Mouse (Mus musculus) limb, embryonic 10.5 days (tissue): ENCODE measurements at regions not wholly inside any gene's neighbourhood (a gene's known extent, or its start where the extent isn't known, plus 50 kb on each side); places are given as distances from the start of the nearest gene placed in this dataset.

Experiments used
- DNase-seq: peaks from one replicate; pipeline ENCODE4 v3.0.0-alpha.2; 2017; ENCODE audit warnings: low spot score
- H3K27ac ChIP-seq: fragments of 300-500 bp; sonication (generic); 2 replicates; pipeline ENCODE4 v1.5.1; 2016; ENCODE audit warnings: mild to moderate bottlenecking
- H3K27me3 ChIP-seq: fragments of 300-500 bp; sonication (generic); 2 replicates; pipeline ENCODE4 v1.6.1; 2016; ENCODE audit warnings: low read depth, mild to moderate bottlenecking; ENCODE audit not compliant: poor library complexity, severe bottlenecking
- H3K36me3 ChIP-seq: fragments of 300-500 bp; sonication (generic); 2 replicates; pipeline ENCODE4 v1.6.1; 2016; ENCODE audit warnings: mild to moderate bottlenecking, moderate library complexity
- H3K4me1 ChIP-seq: fragments of 300-500 bp; sonication (generic); 2 replicates; pipeline ENCODE4 v1.6.1; 2016
- H3K4me3 ChIP-seq: fragments of 300-500 bp; sonication (generic); 2 replicates; pipeline ENCODE4 v1.5.1; 2016; ENCODE audit warnings: mild to moderate bottlenecking, moderate library complexity
- H3K9me3 ChIP-seq: fragments of 300-500 bp; sonication (generic); replicated peaks from 2 replicates; pipeline ENCODE4 v1.6.1; 2016; ENCODE audit warnings: mild to moderate bottlenecking
- WGBS: fragments of 180-500 bp; shearing (Covaris S2); methylation state at CpG from one replicate; pipeline ENCODE4 v1.1.7; 2016; 5-methylcytosine and 5-hydroxymethylcytosine counted together

GRCm38 (mm10) chr14:106022806-106023205 lies 83.2 kb upstream of the Trim52 start:
- no peaks in the 10 kb centered on the region for H3K9me3 ChIP-seq
- DNase-seq = no peak
- H3K27me3 ChIP-seq = no peaks in the 10 kb centered on the region
- no peaks in the 10 kb centered on the region for H3K36me3 ChIP-seq
- no peak overlapping the region for H3K4me3 ChIP-seq
- WGBS = 90% methylated on average over 7 of the region's 7 CpGs
- H3K4me1 ChIP-seq = 0 out of 2 replicates have a peak, but pooled peaks cover 9% of the 10 kb centered on the region
- no peak overlapping the region for H3K27ac ChIP-seq

GRCm38 (mm10) chr14:106026815-106027214 lies 79.2 kb upstream of the Trim52 start:
- H3K27ac ChIP-seq = no peak overlapping the region
- no peak overlapping the region for H3K4me3 ChIP-seq
- no peaks in the 10 kb centered on the region for H3K9me3 ChIP-seq
- 72% methylated on average over 4 of the region's 4 CpGs for WGBS
- no peaks in the 10 kb centered on the region for H3K27me3 ChIP-seq
- H3K36me3 ChIP-seq = no peaks in the 10 kb centered on the region
- DNase-seq = no peak
- H3K4me1 ChIP-seq = 0 out of 2 replicates have a peak, but pooled peaks cover 9% of the 10 kb centered on the region

GRCm38 (mm10) chr14:106027686-106028085 lies 78.3 kb upstream of the Trim52 start:
- Histone ChIP-seq H3K27me3 (no peaks in the 10 kb centered on the region), H3K36me3 (no peaks in the 10 kb centered on the region), H3K9me3 (no peaks in the 10 kb centered on the region), H3K4me1 (0 out of 2 replicates have a peak, but pooled peaks cover 9% of the 10 kb centered on the region), H3K27ac (no peak overlapping the region), H3K4me3 (no peak overlapping the region)
- 91% methylated on average over 5 of the region's 5 CpGs for WGBS
- no peak for DNase-seq

GRCm38 (mm10) chr14:106031094-106031493 lies 74.9 kb upstream of the Trim52 start:
- no peak for DNase-seq
- H3K4me1 ChIP-seq = 0 out of 2 replicates have a peak, but pooled peaks cover 8% of the 10 kb centered on the region
- H3K27ac ChIP-seq = no peak overlapping the region
- H3K9me3 ChIP-seq = no peaks in the 10 kb centered on the region
- H3K36me3 ChIP-seq = no peaks in the 10 kb centered on the region
- H3K27me3 ChIP-seq = no peaks in the 10 kb centered on the region
- 92% methylated on average over 1 of the region's 1 CpGs for WGBS
- H3K4me3 ChIP-seq = no peak overlapping the region

GRCm38 (mm10) chr14:106033793-106034192 lies 72.2 kb upstream of the Trim52 start:
- no peaks in the 10 kb centered on the region for H3K36me3 ChIP-seq
- 84% methylated on average over 2 of the region's 2 CpGs for WGBS
- DNase-seq = no peak

GRCm38 (mm10) chr14:106034933-106035665 lies 70.9 kb upstream of the Trim52 start:
- Histone ChIP-seq H3K27me3 (no peaks in the 10 kb centered on the region), H3K27ac (no peak overlapping the region), H3K9me3 (no peaks in the 10 kb centered on the region), H3K4me3 (no peak overlapping the region), H3K36me3 (no peaks in the 10 kb centered on the region), H3K4me1 (no peaks in the 10 kb centered on the region)
- DNase-seq = no peak
- 91% methylated on average over 10 of the region's 10 CpGs for WGBS

More at GRCm38 (mm10) chr14:106033793-106034192, 72.2 kb upstream of the Trim52 start:
- no peak overlapping the region for H3K4me3 ChIP-seq
- H3K4me1 ChIP-seq = no peaks in the 10 kb centered on the region
- no peaks in the 10 kb centered on the region for H3K27me3 ChIP-seq
- no peaks in the 10 kb centered on the region for H3K9me3 ChIP-seq
- no peak overlapping the region for H3K27ac ChIP-seq

- H3K4me1 ChIP-seq = no peaks in the 10 kb centered on the region
- H3K27me3 ChIP-seq = no peaks in the 10 kb centered on the region
- 87% methylated on average over 1 of the region's 1 CpGs for WGBS
- no peak for DNase-seq
- no peaks in the 10 kb centered on the region for H3K9me3 ChIP-seq
- H3K4me3 ChIP-seq = no peak overlapping the region
- no peak overlapping the region for H3K27ac ChIP-seq
- H3K36me3 ChIP-seq = no peaks in the 10 kb centered on the region
These were observed 61.7 kb upstream of the Trim52 start for GRCm38 (mm10) chr14:106044274-106044673.

GRCm38 (mm10) chr14:106050231-106050630 lies 55.8 kb upstream of the Trim52 start:
- no peaks in the 10 kb centered on the region for H3K27me3 ChIP-seq
- 98% methylated on average over 1 of the region's 1 CpGs for WGBS
- H3K9me3 ChIP-seq = no peaks in the 10 kb centered on the region
- no peak overlapping the region for H3K27ac ChIP-seq
- no peaks in the 10 kb centered on the region for H3K4me1 ChIP-seq
- no peak for DNase-seq
- no peak overlapping the region for H3K4me3 ChIP-seq
- H3K36me3 ChIP-seq = no peaks in the 10 kb centered on the region

GRCm38 (mm10) chr14:106052585-106053551 lies 53.1 kb upstream of the Trim52 start:
- 68% methylated on average over 6 of the region's 6 CpGs for WGBS
- Histone ChIP-seq H3K4me3 (no peak overlapping the region), H3K4me1 (no peaks in the 10 kb centered on the region), H3K27ac (no peak overlapping the region), H3K9me3 (no peaks in the 10 kb centered on the region), H3K27me3 (no peaks in the 10 kb centered on the region), H3K36me3 (no peaks in the 10 kb centered on the region)
- no peak for DNase-seq
